Mouse (Mus musculus): ENCODE measurements around the gene Bsn.

GRCm38 (mm10) chr9:108058291-108058690 lies 131.9 kb downstream of the Bsn start:
- no peak for TF ChIP-seq POLR2A (IDR thresholded peaks at IDR 0.05; ENCODE audit: insufficient read depth, low read depth, low read length)
- TF ChIP-seq CTCF (IDR thresholded peaks at IDR 0.05; ENCODE audit: insufficient read depth, low read depth, low read length): no peak

Measured in olfactory bulb, adult 2 months (tissue).